8 mouse cellular contexts compared by ENCODE assay signal in the genomic region with DNA sequence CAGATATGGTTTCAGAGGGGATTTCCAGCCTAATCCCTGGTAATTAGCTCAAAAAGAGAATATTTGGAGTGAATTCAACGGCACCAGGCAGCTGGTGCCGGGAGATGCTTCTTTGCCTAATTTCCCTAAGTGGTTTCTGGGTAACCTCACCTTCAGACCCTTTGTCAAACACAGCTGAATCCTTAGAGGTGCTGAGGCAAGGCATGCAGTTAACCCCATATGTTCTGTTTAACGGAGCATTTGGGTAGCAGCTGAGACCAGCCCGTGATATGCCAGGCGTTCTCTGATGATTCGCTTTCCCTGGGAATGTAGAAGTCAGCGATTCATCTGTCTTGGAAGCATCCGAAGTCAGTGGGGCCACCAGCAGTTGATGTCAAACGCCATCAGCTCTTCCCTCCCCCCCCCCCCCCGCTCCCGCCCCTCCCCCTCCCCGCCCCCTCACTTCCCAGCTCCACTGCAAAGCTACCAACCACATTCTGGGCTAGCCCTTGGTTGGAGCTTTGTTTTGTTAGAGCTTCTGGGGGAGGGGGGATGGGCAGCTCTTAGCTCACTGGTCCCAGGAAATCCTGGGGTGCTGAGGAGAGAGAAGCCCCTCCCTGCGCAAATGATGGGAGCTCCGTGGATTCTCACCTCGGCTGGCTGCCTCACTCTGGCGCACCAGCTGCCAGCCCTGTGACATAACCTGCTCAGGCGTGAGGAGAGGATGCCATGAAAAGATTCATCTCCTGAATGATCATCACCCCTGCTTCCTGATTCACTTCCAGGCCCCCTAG.
DNase-seq lines count a peak whose midpoint lies in the region; ATAC-seq and TF ChIP-seq lines count a peak whose summit lies in the region.

No protein-coding gene starts in this region.

- H3K9ac ChIP-seq in embryonic facial prominence, embryonic 11.5 days (replicated peaks; ENCODE audit: low read length) = peak overlapping the region; percentile 43; the same call in 1 of the 2 replicates
- peak overlapping the region; percentile 58 for H3K9ac ChIP-seq in midbrain, embryonic 16.5 days (ENCODE audit: low read depth, low read length)

- H3K4me1 ChIP-seq in E14TG2a.4 (replicated peaks; ENCODE audit: low read depth, low read length) = peaks cover 28% of the 10 kb centered on the region
- no peaks in the 10 kb centered on the region for H3K4me1 ChIP-seq in embryonic facial prominence, embryonic 11.5 days (ENCODE audit: control insufficient read depth, insufficient read depth, low read length)
- H3K4me1 ChIP-seq in midbrain, embryonic 16.5 days (ENCODE audit: control insufficient read depth, insufficient read depth, low read length) = peaks cover 37% of the 10 kb centered on the region

- peaks cover 16% of the 10 kb centered on the region for H3K9me3 ChIP-seq in E14TG2a.4 (ENCODE audit: low read length)
- H3K9me3 ChIP-seq in embryonic facial prominence, embryonic 11.5 days (replicated peaks; ENCODE audit: control insufficient read depth, low read length) = no peaks in the 10 kb centered on the region
- H3K9me3 ChIP-seq in midbrain, embryonic 16.5 days (replicated peaks; ENCODE audit: control insufficient read depth, low read length, poor library complexity, severe bottlenecking) = no peaks in the 10 kb centered on the region

- H3K27me3 ChIP-seq in E14TG2a.4 (ENCODE audit: insufficient read depth, low read length) = peaks cover 6% of the 10 kb centered on the region; the same call in 1 of the 2 replicates
- H3K27me3 ChIP-seq in embryonic facial prominence, embryonic 11.5 days (ENCODE audit: control insufficient read depth, insufficient read depth, low read length) = no peaks in the 10 kb centered on the region; the same call in 1 of the 2 replicates
- no peaks in the 10 kb centered on the region for H3K27me3 ChIP-seq in midbrain, embryonic 16.5 days (ENCODE audit: control insufficient read depth, insufficient read depth, low read depth, low read length)

- peak overlapping the region; percentile 69 for H3K4me2 ChIP-seq in embryonic facial prominence, embryonic 11.5 days (ENCODE audit: low read depth, low read length)
- peak overlapping the region; percentile 65 for H3K4me2 ChIP-seq in midbrain, embryonic 16.5 days (ENCODE audit: low read length)

- no peaks in the 10 kb centered on the region for H3K36me3 ChIP-seq in E14TG2a.4 (ENCODE audit: insufficient read depth, low read length)
- no peaks in the 10 kb centered on the region for H3K36me3 ChIP-seq in embryonic facial prominence, embryonic 11.5 days (replicated peaks; ENCODE audit: control insufficient read depth, insufficient read depth, low read depth, low read length)
- H3K36me3 ChIP-seq in midbrain, embryonic 16.5 days (ENCODE audit: control insufficient read depth, insufficient read depth, low read length) = no peaks in the 10 kb centered on the region

- peak; percentile 67 for ATAC-seq in embryonic facial prominence, embryonic 11.5 days (replicated peaks; ENCODE audit: insufficient number of reproducible peaks, low FRiP score, low TSS enrichment, low read depth)
- peak; percentile 77 for ATAC-seq in midbrain, embryonic 16.5 days

- H3K4me3 ChIP-seq in E14TG2a.4 (replicated peaks; ENCODE audit: low read length) = peak overlapping the region; percentile 58
- peak overlapping the region; percentile 28 for H3K4me3 ChIP-seq in embryonic facial prominence, embryonic 11.5 days (ENCODE audit: low read depth, low read length)
- H3K4me3 ChIP-seq in layer of hippocampus, adult 2 months = peak overlapping the region; percentile 40
- peak overlapping the region; percentile 30 for H3K4me3 ChIP-seq in midbrain, embryonic 16.5 days (ENCODE audit: low read depth, low read length)

- WGBS in embryonic facial prominence, embryonic 11.5 days = 0% methylated on average over 15 of the region's 17 CpGs
- WGBS in midbrain, embryonic 16.5 days = under 1% methylated on average over 14 of the region's 17 CpGs

- TF ChIP-seq CTCF in E14TG2a.4 (conservative IDR thresholded peaks at IDR 0.05; ENCODE audit: low read length) = no peak
- TF ChIP-seq CTCF in layer of hippocampus, adult 2 months (conservative IDR thresholded peaks at IDR 0.05) = no peak

- peak; percentile 18 for DNase-seq in cerebellum, adult 11-12 months
- DNase-seq in cerebellum, adult 11 months = no peak
- DNase-seq in embryonic facial prominence, embryonic 11.5 days (ENCODE audit: low spot score) = peak; percentile 53
- DNase-seq in layer of hippocampus, adult 2 months (ENCODE audit: low spot score in 2 of 2) = peak; percentile 9 to 33
- DNase-seq in ovary, postnatal 14 days (ENCODE audit: low spot score) = no peak
- no peak for DNase-seq in lung, postnatal 10 days

- H3K27ac ChIP-seq in embryonic facial prominence, embryonic 11.5 days (replicated peaks; ENCODE audit: low read depth, low read length) = no peak overlapping the region
- H3K27ac ChIP-seq in layer of hippocampus, adult 2 months = peak overlapping the region; percentile 78
- H3K27ac ChIP-seq in midbrain, embryonic 16.5 days (ENCODE audit: low read length) = peak overlapping the region; percentile 85

Comparison
In these comparisons a context has a peak if more than half of its experiments do, and no peak if none do; other contexts are left out.
1. DNase-seq: peak in cerebellum, adult 11-12 months (single experiment), embryonic facial prominence, embryonic 11.5 days (single experiment) and layer of hippocampus, adult 2 months (2 of 2); none in cerebellum, adult 11 months (single experiment), ovary, postnatal 14 days (single experiment) and lung, postnatal 10 days (single experiment).
2. Peak in every context shown above with its lines, with median percentiles within 50 percentile points of each other: H3K4me3 ChIP-seq.